Mouse (Mus musculus): ENCODE measurements around the gene Padi4.

GRCm38 (mm10) chr4:140709617-140710016 is 64.4 kb downstream of the Padi4 start:
- TF ChIP-seq GATA1 (IDR thresholded peaks at IDR 0.05; ENCODE audit: borderline replicate concordance, low read length) (no peak), FLI1 (IDR thresholded peaks at IDR 0.05; ENCODE audit: low read length) (no peak)

Measured in megakaryocyte, embryonic 14.5 days (primary cell).